Mouse (Mus musculus) intestine, embryonic 14.5 days (tissue): Measurements from ENCODE around the gene Cldn15. TPM values are rescaled to one million over a fixed set of nuclear protein-coding genes. Genes with fewer than 3 reads are reported as not detected.
"Not testable (repeated sequence)": the region's sequence is repeated elsewhere in the genome, so short reads cannot be mapped to it uniquely, and the experiment has no call there.

ENCODE experiments used
- ATAC-seq: fragments of 200-750 bp; cut with Nextera tagmentation; replicated peaks from 2 replicates; pipeline ENCODE4 v1.8.0; 2017; ENCODE audit warnings: low read depth, moderate number of reproducible peaks, moderate TSS enrichment, moderate library complexity; ENCODE audit not compliant: low FRiP score, low TSS enrichment
- DNase-seq: peaks from one replicate; pipeline ENCODE4 v3.0.0-alpha.2; 2018; ENCODE audit warnings: low spot score
- H3K27ac ChIP-seq: fragments of 300-500 bp; sonication (generic); 2 replicates; pipeline ENCODE4 v1.5.1; 2014; ENCODE audit warnings: low read depth, mild to moderate bottlenecking, control low read depth
- H3K27me3 ChIP-seq: fragments of 300-500 bp; sonication (generic); replicated peaks from 2 replicates; pipeline ENCODE4 v1.6.1; 2014; ENCODE audit warnings: low read length, control low read depth; ENCODE audit not compliant: control insufficient read depth, insufficient read depth
- H3K36me3 ChIP-seq: fragments of 300-500 bp; sonication (generic); 2 replicates; pipeline ENCODE4 v1.6.1; 2014; ENCODE audit warnings: low read length, control low read depth; ENCODE audit not compliant: control insufficient read depth, insufficient read depth
- H3K4me1 ChIP-seq: fragments of 300-500 bp; sonication (generic); replicated peaks from 2 replicates; pipeline ENCODE4 v1.6.1; 2014; ENCODE audit warnings: low read length, control low read depth, mixed read lengths; ENCODE audit not compliant: control insufficient read depth, insufficient read depth
- H3K4me2 ChIP-seq: fragments of 300-500 bp; sonication (generic); 2 replicates; pipeline ENCODE4 v1.6.1; 2014; ENCODE audit warnings: low read length
- H3K4me3 ChIP-seq: fragments of 300-500 bp; sonication (generic); 2 replicates; pipeline ENCODE4 v1.5.1; 2014; ENCODE audit warnings: low read depth, low read length, control low read depth, mixed read lengths
- H3K9ac ChIP-seq: fragments of 300-500 bp; sonication (generic); 2 replicates; pipeline ENCODE4 v1.6.1; 2014; ENCODE audit warnings: mild to moderate bottlenecking, low read length
- H3K9me3 ChIP-seq: fragments of 300-500 bp; sonication (generic); 2 replicates; pipeline ENCODE4 v1.6.1; 2016; ENCODE audit warnings: low read length, control low read depth; ENCODE audit not compliant: control insufficient read depth
- WGBS: fragments of 180-500 bp; shearing (Covaris S2); extraction: QIAGEN DNeasy Blood & Tissue Kit; methylation state at CpG from one replicate; pipeline ENCODE4 v1.1.7; 2014; 5-methylcytosine and 5-hydroxymethylcytosine counted together
- polyA plus RNA-seq: library from polyadenylated mRNA; unstranded; fragments of >200 nt; fragmentation: Nextera tagmentation; extraction: Ambion mirVana; gene quantifications from 2 replicates; pipeline ENCODE4 v1.2.1, GENCODE M21; 2014

Cldn15 gene
- polyA plus RNA-seq, 1 experiment from 2014 or later: 12.7 TPM

GRCm38 (mm10) chr5:136942781-136943180 lies 23.6 kb upstream of the Cldn15 start:
- Histone ChIP-seq H3K36me3 (no peaks in the 10 kb centered on the region), H3K4me2 (no peak overlapping the region), H3K9me3 (no peaks in the 10 kb centered on the region), H3K4me1 (no peaks in the 10 kb centered on the region), H3K27me3 (no peaks in the 10 kb centered on the region), H3K27ac (no peak overlapping the region), H3K9ac (no peak overlapping the region), H3K4me3 (no peak overlapping the region)
- WGBS: 68% methylated on average over 3 of the region's 3 CpGs
- DNase-seq: no peak
- no peak for ATAC-seq

- H3K4me3 ChIP-seq: no peak overlapping the region
- H3K27me3 ChIP-seq: no peaks in the 10 kb centered on the region
- ATAC-seq (no peak), DNase-seq (no peak)
- no peak overlapping the region for H3K9ac ChIP-seq
- H3K9me3 ChIP-seq: no peaks in the 10 kb centered on the region
- no peak overlapping the region for H3K4me2 ChIP-seq
- WGBS: 70% methylated on average over 2 of the region's 2 CpGs
- no peak overlapping the region for H3K27ac ChIP-seq
- no peaks in the 10 kb centered on the region for H3K4me1 ChIP-seq
- no peaks in the 10 kb centered on the region for H3K36me3 ChIP-seq
Observed at GRCm38 (mm10) chr5:136943382-136943781, 23.0 kb upstream of the Cldn15 start.

GRCm38 (mm10) chr5:136945084-136945483 lies 21.3 kb upstream of the Cldn15 start:
- Histone ChIP-seq H3K27me3 (no peaks in the 10 kb centered on the region), H3K27ac (no peak overlapping the region), H3K4me3 (no peak overlapping the region), H3K4me1 (no peaks in the 10 kb centered on the region), H3K9me3 (no peaks in the 10 kb centered on the region), H3K4me2 (no peak overlapping the region), H3K9ac (no peak overlapping the region), H3K36me3 (no peaks in the 10 kb centered on the region)
- DNase-seq (no peak), ATAC-seq (no peak)
- WGBS: 78% methylated on average over 12 of the region's 12 CpGs

GRCm38 (mm10) chr5:136947874-136948273 lies 18.5 kb upstream of the Cldn15 start:
- no peaks in the 10 kb centered on the region for H3K36me3 ChIP-seq
- H3K9ac ChIP-seq: no peak overlapping the region
- DNase-seq (no peak), ATAC-seq (no peak)
- no peak overlapping the region for H3K4me2 ChIP-seq
- H3K9me3 ChIP-seq: no peaks in the 10 kb centered on the region
- H3K27ac ChIP-seq: no peak overlapping the region
- H3K4me3 ChIP-seq: no peak overlapping the region
- no peaks in the 10 kb centered on the region for H3K27me3 ChIP-seq
- H3K4me1 ChIP-seq: no peaks in the 10 kb centered on the region

GRCm38 (mm10) chr5:136949551-136950336 lies 16.7 kb upstream of the Cldn15 start:
- 82% methylated on average over 14 of the region's 14 CpGs for WGBS
- not testable (repeated sequence) for H3K9me3 ChIP-seq, DNase-seq, H3K36me3 ChIP-seq, ATAC-seq, H3K9ac ChIP-seq, H3K27me3 ChIP-seq, H3K27ac ChIP-seq, H3K4me3 ChIP-seq, H3K4me2 ChIP-seq
- peaks cover 10% of the 10 kb centered on the region for H3K4me1 ChIP-seq

- 85% methylated on average over 6 of the region's 6 CpGs for WGBS
- ATAC-seq: no peak
Observed at GRCm38 (mm10) chr5:136950521-136950920, 15.9 kb upstream of the Cldn15 start.

GRCm38 (mm10) chr5:136952153-136952552 lies 14.3 kb upstream of the Cldn15 start:
- DNase-seq (no peak), ATAC-seq (no peak)
- Histone ChIP-seq H3K27me3 (no peaks in the 10 kb centered on the region), H3K4me2 (no peak overlapping the region), H3K27ac (no peak overlapping the region), H3K4me1 (peaks cover 10% of the 10 kb centered on the region), H3K36me3 (no peaks in the 10 kb centered on the region), H3K4me3 (no peak overlapping the region), H3K9me3 (no peaks in the 10 kb centered on the region), H3K9ac (no peak overlapping the region)
- 75% methylated on average over 4 of the region's 4 CpGs for WGBS

More at GRCm38 (mm10) chr5:136950521-136950920, 15.9 kb upstream of the Cldn15 start:
- Histone ChIP-seq H3K4me3 (no peak overlapping the region), H3K27me3 (no peaks in the 10 kb centered on the region), H3K27ac (no peak overlapping the region), H3K9me3 (no peaks in the 10 kb centered on the region), H3K4me1 (peaks cover 10% of the 10 kb centered on the region), H3K4me2 (no peak overlapping the region), H3K9ac (no peak overlapping the region), H3K36me3 (no peaks in the 10 kb centered on the region)
- no peak for DNase-seq

- Histone ChIP-seq H3K27ac (peak within 1 kb of the TSS; percentile 66), H3K9me3 (no peaks in the 10 kb centered on the region), H3K4me3 (peak within 1 kb of the TSS; percentile 94), H3K4me1 (peaks cover 10% of the 10 kb centered on the region), H3K36me3 (no peaks in the 10 kb centered on the region), H3K4me2 (peak within 1 kb of the TSS; percentile 70), H3K9ac (peak within 1 kb of the TSS; percentile 81), H3K27me3 (no peaks in the 10 kb centered on the region)
- DNase-seq (peak; percentile 97), ATAC-seq (peak; percentile 98)
- under 1% methylated on average over 23 of the region's 23 CpGs for WGBS
Observed at GRCm38 (mm10) chr5:136953015-136953414, 13.4 kb upstream of the Cldn15 start, which contains the start of gene Fis1. Fis1 (plus strand) TSS chr5:136953275.

- H3K27me3 ChIP-seq: no peaks in the 10 kb centered on the region
- peak; percentile 67 for DNase-seq
- H3K27ac ChIP-seq: peak overlapping the region; percentile 66
- WGBS: 2% methylated on average over 12 of the region's 12 CpGs
- no peaks in the 10 kb centered on the region for H3K9me3 ChIP-seq
- H3K36me3 ChIP-seq: no peaks in the 10 kb centered on the region
- peaks cover 10% of the 10 kb centered on the region for H3K4me1 ChIP-seq
- H3K9ac ChIP-seq: peak overlapping the region; percentile 81
- peak overlapping the region; percentile 70 for H3K4me2 ChIP-seq
- peak overlapping the region; percentile 94 for H3K4me3 ChIP-seq
- 0 out of 2 replicates have a peak, but pooled peaks have one; percentile 13 for ATAC-seq
Observed at GRCm38 (mm10) chr5:136953440-136953951, 12.9 kb upstream of the Cldn15 start.
